Mouse (Mus musculus): Measurements from ENCODE around the gene Rrp7a. TPM values are rescaled to one million over a fixed set of nuclear protein-coding genes. Genes with fewer than 3 reads are reported as not detected.

Rrp7a gene
- 71.7 and 86.4 TPM in 2 replicates for polyA plus RNA-seq (2012; rRNA removed)

GRCm38 (mm10) chr15:83122566-83123145 is at the start of gene Rrp7a:
Gene Rrp7a, minus strand, starts transcription at chr15:83122801.

GRCm38 (mm10) chr15:83149196-83150072 is 26.8 kb upstream of the Rrp7a start, which contains the start of gene Poldip3:
Gene Poldip3, minus strand, starts transcription at chr15:83149384.

DNA sequence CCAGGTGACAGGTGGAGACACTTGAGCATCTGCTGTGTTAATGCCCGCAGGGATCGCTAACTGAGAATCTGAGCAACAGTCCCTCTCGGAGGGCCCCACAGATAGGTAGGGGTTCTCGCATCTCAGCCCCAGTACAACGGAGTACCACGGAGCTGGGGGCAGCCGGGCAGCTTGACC is 33.3 kb downstream of the Rrp7a start, which contains the start of gene Serhl:
Serhl (plus strand) TSS at position 78 of the 177 bp plus-strand sequence.

Other genes with a start within 250 kb of the Rrp7a start
- gene Tcf20, start 134.9 kb downstream of the Rrp7a start, polyA plus RNA-seq (2012; rRNA removed) = 25.4 and 31.7 TPM in 2 replicates
- gene Nfam1, start 89.5 kb downstream of the Rrp7a start, polyA plus RNA-seq (2012; rRNA removed) = 2.3 and 2.9 TPM in 2 replicates
- gene Serhl, start 33.3 kb downstream of the Rrp7a start, polyA plus RNA-seq (2012; rRNA removed) = 22.8 and 27.2 TPM in 2 replicates
- 93.2 and 107 TPM in 2 replicates for gene Poldip3, start 26.6 kb upstream of the Rrp7a start, polyA plus RNA-seq (2012; rRNA removed)
- gene Cyb5r3, start 49.8 kb upstream of the Rrp7a start, polyA plus RNA-seq (2012; rRNA removed) = 79.8 and 125 TPM in 2 replicates
- 0.73 and 1.2 TPM in 2 replicates for gene A4galt, start 129.0 kb upstream of the Rrp7a start, polyA plus RNA-seq (2012; rRNA removed)
- 21.1 and 24.9 TPM in 2 replicates for gene Arfgap3, start 227.4 kb upstream of the Rrp7a start, polyA plus RNA-seq (2012; rRNA removed)

Data from central nervous system, embryonic 11.5 days (tissue).